Mouse (Mus musculus) embryonic stem cell, embryonic (primary cell): ENCODE measurements around the gene Pif1.

ENCODE experiments used
- CTCF ChIA-PET, 4 experiments: fragments of 300-600 bp in 2 of 4; fragments of 350-600 bp in 2 of 4; sonication (Branson Sonifier 250); formaldehyde crosslinking; loops; one replicate each; lab custom pipeline; 2022; ENCODE audit warnings: inconsistent platforms in 2 of 4; lab: Charles Lee
- POLR2A ChIA-PET, 4 experiments: fragments of 300-600 bp in 2 of 4; fragments of 350-600 bp in 2 of 4; sonication (Branson Sonifier 250); formaldehyde crosslinking; loops; one replicate each; lab custom pipeline; 2022; ENCODE audit warnings: antibody characterized with exemption in 4 of 4, inconsistent platforms in 1 of 4; lab: Charles Lee

Gene Pif1

GRCm38 (mm10) chr9:65586406-65587269, at the start of gene Pif1:
Gene Pif1 (plus strand): TSS chr9:65587160.
- POLR2A ChIA-PET, result interaction anchor here (0.5 to 3.6 kb wide), 43 partner anchors 9 to 926 kb away, joined by 3 to 26 read pairs (median 3); partner anchors contain the start of genes Spg21 (in 2 of the 4), Mtfmt (in 1 of the 4) and Oaz2 (in 1 of the 4)
- CTCF ChIA-PET, result interaction anchor here (0.6 to 5.9 kb wide), 8 partner anchors 12 to 151 kb away, joined by 3 to 56 read pairs (median 4); partner anchors contain the start of gene Mtfmt (in 2 of the 4)

- POLR2A ChIA-PET, result interaction anchor here in 1 of 4 experiments (2.2 kb wide), 1 partner anchor 11 kb away, joined by 6 read pairs; no protein-coding TSS in a partner anchor
Measured at GRCm38 (mm10) chr9:65537901-65538630, 48.9 kb upstream of the Pif1 start.

GRCm38 (mm10) chr9:65539697-65540096, 47.3 kb upstream of the Pif1 start:
- ChIA-PET CTCF (no interaction called here), POLR2A (interaction anchor here in 3 of 4 experiments (0.6 to 1.7 kb wide), 4 partner anchors 9 to 77 kb away, joined by 3 to 7 read pairs (median 4); no protein-coding TSS in a partner anchor)

More at GRCm38 (mm10) chr9:65537901-65538630, 48.9 kb upstream of the Pif1 start:
- CTCF ChIA-PET, result no interaction called here

DNA sequence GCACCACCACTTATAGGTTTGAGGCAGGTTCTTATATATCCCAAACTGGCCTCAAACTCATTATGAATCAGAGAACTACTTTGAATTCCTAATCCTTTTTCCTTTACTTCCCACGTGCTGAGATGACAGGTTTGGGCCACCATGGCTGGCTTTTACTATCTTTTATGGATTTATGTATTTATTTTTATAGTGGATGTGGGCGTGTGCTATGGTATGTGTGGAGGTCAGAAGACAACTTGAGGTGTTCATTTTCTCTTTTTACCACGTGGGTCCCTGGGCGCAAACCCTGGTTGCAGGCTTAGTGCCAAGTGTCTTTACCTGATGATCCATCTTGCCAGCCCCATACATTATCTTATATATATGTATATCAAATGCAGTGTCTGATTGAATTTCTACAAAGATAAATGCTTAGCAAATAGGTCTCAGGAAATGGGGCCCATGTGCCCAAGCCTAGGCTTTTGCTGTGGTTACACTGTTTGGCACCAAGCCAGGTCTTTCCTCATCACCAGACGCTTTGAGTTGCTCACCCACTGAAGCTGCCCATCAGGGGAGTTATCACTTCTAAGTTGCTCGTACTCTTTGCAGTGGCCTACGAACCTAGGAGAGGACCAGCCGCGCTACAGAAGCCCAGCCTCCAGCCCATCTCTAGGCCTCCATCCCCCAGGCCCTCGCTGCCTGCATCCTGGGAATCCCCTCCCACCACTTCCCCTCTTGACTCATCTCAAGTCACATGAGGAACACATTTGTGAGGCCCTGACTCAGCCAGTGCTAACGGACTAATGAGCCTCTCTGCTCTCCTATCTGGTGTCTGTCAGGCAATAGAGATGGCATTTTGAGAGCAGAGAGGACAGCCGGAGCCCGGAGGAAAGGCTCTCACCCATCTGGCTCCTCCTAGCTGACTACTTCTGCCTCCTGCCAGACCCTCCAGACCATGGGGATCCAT, 45.6 kb upstream of the Pif1 start:
- CTCF ChIA-PET, result interaction anchor here in 2 of 4 experiments (0.5 to 0.7 kb wide), 2 partner anchors 14 to 126 kb away, joined by 3 to 4 read pairs; no protein-coding TSS in a partner anchor
- POLR2A ChIA-PET, result interaction anchor here in 1 of 4 experiments (1.5 kb wide), 1 partner anchor 46 kb away, joined by 3 read pairs; the partner anchor contains the start of gene Pif1

DNA sequence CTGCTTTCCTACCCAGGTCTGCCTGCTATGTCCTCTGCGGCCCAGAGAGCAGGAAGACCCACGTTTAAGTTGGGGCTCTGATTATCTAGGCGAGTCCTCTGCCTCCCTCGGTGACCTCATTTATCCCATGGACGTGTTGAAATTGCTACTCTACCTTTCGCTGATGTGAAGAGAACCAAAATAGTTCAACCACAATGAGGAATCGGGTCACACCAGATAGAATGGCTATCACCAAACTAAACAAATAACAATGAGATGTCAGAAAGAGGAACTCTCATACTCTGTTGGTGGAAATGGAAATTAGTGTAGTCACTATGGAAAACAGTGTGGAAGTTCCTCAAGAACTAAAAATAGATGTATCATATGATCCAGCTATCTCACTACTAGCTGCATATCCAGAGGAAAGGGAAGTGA, 44.8 kb upstream of the Pif1 start:
- ChIA-PET CTCF (interaction anchor here in 2 of 4 experiments (0.6 to 0.7 kb wide), 2 partner anchors 14 to 53 kb away, joined by 3 to 4 read pairs; no protein-coding TSS in a partner anchor), POLR2A (interaction anchor here in 1 of 4 experiments (1.5 kb wide), 1 partner anchor 45 kb away, joined by 3 read pairs; the partner anchor contains the start of gene Pif1)

- POLR2A ChIA-PET, result interaction anchor here in 3 of 4 experiments (0.6 to 3.1 kb wide), 26 partner anchors 10 to 349 kb away, joined by 3 to 17 read pairs (median 3); partner anchors contain the start of genes Plekho2 (in 3 of the 3), Ankdd1a (in 2 of the 3), Pif1 (in 1 of the 3) and Spg21 (in 1 of the 3)
- CTCF ChIA-PET, result interaction anchor here (0.6 to 2.6 kb wide), 11 partner anchors 10 to 957 kb away, joined by 3 to 14 read pairs (median 4); partner anchors contain the start of genes Ankdd1a (in 1 of the 4) and Plekho2 (in 1 of the 4)
Measured at GRCm38 (mm10) chr9:65545635-65546412, 41.1 kb upstream of the Pif1 start.

GRCm38 (mm10) chr9:65546413-65546695, 40.6 kb upstream of the Pif1 start:
- POLR2A ChIA-PET, result interaction anchor here in 3 of 4 experiments (0.6 to 3.1 kb wide), 18 partner anchors 9 to 332 kb away, joined by 3 to 17 read pairs (median 4); partner anchors contain the start of genes Plekho2 (in 3 of the 3) and Pif1 (in 1 of the 3)

DNA sequence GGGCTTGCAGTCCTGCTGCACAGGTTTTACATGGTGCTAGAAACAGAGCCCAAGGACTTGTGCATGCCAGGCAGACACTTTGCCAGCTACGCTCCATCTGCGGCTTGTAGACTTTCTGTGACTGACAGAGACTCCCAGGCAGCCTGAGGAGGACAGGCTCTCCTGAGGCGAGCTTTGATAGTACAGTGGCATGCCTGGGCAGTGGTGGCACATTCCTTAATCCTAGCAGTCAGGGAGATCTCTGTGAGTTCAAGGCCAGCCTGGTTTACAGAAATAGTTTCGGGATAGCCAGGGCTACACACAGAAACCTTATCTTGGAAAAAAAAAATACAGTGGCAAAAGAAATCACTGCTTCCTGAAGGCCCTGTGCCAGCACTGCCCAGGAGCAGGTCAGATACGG, 39.8 kb upstream of the Pif1 start:
- ChIA-PET CTCF (interaction anchor here in 2 of 4 experiments (1.3 to 2.6 kb wide), 4 partner anchors 23 to 46 kb away, joined by 3 to 14 read pairs (median 4); partner anchors contain the start of gene Plekho2 (in 1 of the 2)), POLR2A (interaction anchor here in 2 of 4 experiments (0.5 to 3.1 kb wide), 14 partner anchors 8 to 112 kb away, joined by 3 to 17 read pairs (median 5); partner anchors contain the start of genes Ankdd1a (in 1 of the 2), Mtfmt (in 1 of the 2), Pif1 (in 1 of the 2) and Plekho2 (in 1 of the 2))

More at GRCm38 (mm10) chr9:65546413-65546695, 40.6 kb upstream of the Pif1 start:
- CTCF ChIA-PET, result interaction anchor here (0.6 to 2.6 kb wide), 10 partner anchors 22 to 956 kb away, joined by 3 to 14 read pairs (median 4); partner anchors contain the start of genes Ankdd1a (in 1 of the 4) and Plekho2 (in 1 of the 4)

DNA sequence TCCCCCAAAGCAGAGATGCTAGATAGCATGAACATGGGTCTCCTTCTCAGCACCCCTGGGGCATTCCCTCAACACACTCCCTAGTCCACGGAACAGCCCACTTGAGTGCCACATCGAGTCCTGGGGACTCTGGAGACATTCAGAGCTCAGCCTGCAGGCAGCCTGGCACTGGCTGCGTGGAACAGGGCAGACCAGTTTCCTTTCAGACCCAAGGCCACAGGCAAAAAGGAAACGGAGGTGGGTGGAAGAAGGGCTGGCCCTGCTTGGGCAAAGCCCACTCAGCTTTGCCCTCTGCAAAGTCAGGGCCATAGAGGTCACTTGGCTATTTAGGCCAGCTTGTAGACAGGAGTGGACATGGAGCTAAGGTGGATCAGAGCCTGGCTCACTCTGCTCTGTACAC, 39.1 kb upstream of the Pif1 start:
- ChIA-PET CTCF (interaction anchor here in 3 of 4 experiments (0.6 to 2.6 kb wide), 5 partner anchors 24 to 615 kb away, joined by 3 to 14 read pairs (median 4); partner anchors contain the start of gene Plekho2 (in 1 of the 3)), POLR2A (interaction anchor here in 2 of 4 experiments (1.2 to 3.1 kb wide), 7 partner anchors 11 to 112 kb away, joined by 3 to 17 read pairs (median 5); partner anchors contain the start of genes Mtfmt (in 1 of the 2), Pif1 (in 1 of the 2) and Plekho2 (in 1 of the 2))

DNA sequence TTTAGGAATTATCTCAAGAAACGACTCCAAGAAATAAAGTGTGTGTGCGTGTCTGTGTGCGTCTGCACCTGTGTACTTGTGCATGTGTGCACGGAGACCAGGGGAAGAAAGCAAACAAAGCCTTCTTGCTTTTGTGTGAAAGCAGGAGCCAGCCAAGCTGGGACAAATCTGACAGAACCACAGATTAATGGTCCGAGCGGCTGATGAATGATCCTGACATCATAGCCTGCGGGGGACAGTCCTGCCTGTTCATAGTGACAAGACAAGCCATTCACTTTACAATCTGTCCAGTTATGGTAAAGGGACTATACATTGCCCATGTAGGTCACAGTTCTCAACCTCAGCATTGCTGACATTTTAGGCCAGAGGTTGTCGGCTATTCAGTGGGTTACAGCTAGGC, 38.6 kb upstream of the Pif1 start:
- POLR2A ChIA-PET, result interaction anchor here in 3 of 4 experiments (0.6 to 2.8 kb wide), 7 partner anchors 9 to 113 kb away, joined by 3 to 8 read pairs (median 5); partner anchors contain the start of genes Mtfmt (in 1 of the 3) and Pif1 (in 1 of the 3)
- CTCF ChIA-PET, result interaction anchor here in 3 of 4 experiments (0.6 to 1.7 kb wide), 3 partner anchors 24 to 615 kb away, joined by 3 to 4 read pairs (median 4); no protein-coding TSS in a partner anchor

- ChIA-PET POLR2A (interaction anchor here in 3 of 4 experiments (0.6 to 2.4 kb wide), 5 partner anchors 9 to 49 kb away, joined by 3 to 6 read pairs (median 3); no protein-coding TSS in a partner anchor), CTCF (no interaction called here)
Measured at GRCm38 (mm10) chr9:65549139-65549538, 37.8 kb upstream of the Pif1 start.

DNA sequence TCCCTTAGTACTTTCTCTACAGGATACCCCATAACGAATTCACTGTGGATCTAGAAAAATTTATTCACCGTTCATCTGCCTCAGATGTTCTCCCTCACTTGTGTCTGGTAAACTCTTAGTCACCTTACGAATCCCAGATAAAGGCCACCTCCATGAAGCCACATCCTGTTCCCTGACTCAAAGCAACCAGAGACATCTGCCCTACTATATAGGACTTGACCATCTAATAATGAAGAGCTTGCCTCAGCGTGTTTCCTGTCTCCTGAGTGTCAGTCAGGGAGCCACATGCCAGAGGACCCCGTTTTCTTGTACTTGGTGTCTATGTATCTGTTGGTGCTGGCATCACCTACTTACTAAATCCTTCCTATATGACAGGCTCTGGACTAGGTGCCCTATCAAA, 37.3 kb upstream of the Pif1 start:
- ChIA-PET CTCF (interaction anchor here in 1 of 4 experiments (0.6 kb wide), 1 partner anchor 49 kb away, joined by 3 read pairs; no protein-coding TSS in a partner anchor), POLR2A (interaction anchor here in 3 of 4 experiments (0.6 to 2.6 kb wide), 7 partner anchors 11 to 262 kb away, joined by 3 to 6 read pairs (median 3); no protein-coding TSS in a partner anchor)

DNA sequence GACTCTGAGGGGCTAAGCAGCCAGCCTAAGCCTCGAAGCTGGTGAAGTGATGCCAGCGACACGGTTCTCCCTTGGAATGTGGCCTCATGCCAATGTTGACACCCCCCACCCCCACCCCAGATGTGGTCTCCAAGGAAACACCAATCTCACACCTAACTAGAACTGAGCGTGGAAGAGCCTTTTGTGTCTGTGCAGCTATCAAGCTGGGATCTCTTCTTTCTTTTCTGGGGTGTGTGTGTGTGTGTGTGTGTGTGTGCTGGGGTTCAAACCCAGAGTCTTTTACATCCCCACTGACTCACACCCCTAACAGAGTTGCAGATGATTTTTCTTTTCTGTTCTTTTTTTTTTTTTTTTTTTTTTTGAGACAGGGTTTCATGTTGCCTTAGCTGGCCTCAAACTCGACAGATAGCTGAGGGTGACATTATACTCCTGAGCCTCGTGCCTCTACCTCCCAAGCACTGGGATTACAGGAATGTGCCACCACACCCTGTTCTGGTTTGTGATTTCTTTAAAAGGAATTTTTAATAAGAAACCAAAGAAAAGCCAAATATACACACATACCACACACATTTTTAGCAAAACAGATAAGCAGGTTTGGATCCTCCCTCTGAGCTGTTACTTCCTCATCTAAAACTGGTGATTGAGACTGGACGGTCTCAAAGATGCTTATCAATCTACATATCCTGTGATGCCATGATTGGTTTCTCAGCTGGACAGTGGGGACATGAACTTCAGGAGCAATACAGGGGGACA, 36.7 kb upstream of the Pif1 start:
- POLR2A ChIA-PET, result interaction anchor here in 3 of 4 experiments (0.6 to 2.6 kb wide), 13 partner anchors 10 to 1101 kb away, joined by 3 to 9 read pairs (median 3); partner anchors contain the start of gene Spg21 (in 1 of the 3)
- CTCF ChIA-PET, result interaction anchor here in 1 of 4 experiments (0.6 to 1.0 kb wide), 2 partner anchors 48 to 55 kb away, joined by 3 to 5 read pairs; no protein-coding TSS in a partner anchor

DNA sequence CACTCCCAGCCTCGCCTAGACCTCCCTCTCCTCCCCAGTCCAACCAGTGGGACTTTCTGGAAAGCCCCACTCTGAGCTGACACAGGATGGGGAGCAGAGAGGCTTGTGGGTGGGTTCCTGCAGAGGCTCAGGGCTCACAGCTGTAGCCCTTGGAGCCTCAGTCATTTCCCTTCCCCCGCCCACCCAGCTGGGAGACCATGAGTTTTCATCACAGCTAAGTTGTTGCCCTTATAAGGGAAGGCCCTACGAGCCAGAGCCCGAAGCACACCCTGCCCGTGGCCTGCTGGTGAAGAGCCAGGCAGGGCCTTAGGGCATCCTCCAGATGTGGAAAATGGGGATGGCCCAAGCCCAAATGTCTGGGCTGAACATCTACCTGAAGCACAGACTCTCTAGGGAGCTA, 35.9 kb upstream of the Pif1 start:
- ChIA-PET CTCF (interaction anchor here in 2 of 4 experiments (0.5 to 1.0 kb wide), 3 partner anchors 48 to 192 kb away, joined by 3 to 5 read pairs (median 4); no protein-coding TSS in a partner anchor), POLR2A (interaction anchor here in 2 of 4 experiments (0.9 to 2.6 kb wide), 5 partner anchors 11 to 30 kb away, joined by 3 to 5 read pairs (median 3); no protein-coding TSS in a partner anchor)
